28 mouse cellular contexts compared by ENCODE assay signal in the genomic region with DNA sequence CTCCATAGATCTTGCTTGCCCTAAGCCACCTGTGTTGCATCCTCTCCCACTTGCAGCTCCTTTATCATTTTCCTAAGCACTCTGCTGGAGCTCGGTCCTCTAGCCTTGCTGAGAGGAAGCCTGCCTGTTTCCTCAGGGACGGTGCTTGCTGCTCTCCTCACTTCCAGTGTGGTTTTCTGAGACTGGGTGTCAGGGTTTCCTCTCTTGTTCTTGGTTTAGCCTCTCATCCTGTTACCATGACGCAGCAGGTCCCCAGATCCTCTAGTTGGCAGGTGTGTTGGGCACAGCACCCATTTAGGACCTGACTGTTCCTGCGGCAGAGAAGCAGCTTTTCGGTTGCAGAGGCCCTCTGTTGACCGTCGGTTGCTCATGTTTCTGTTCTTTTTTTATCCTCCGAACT.
DNase-seq lines count a peak whose midpoint lies in the region; ATAC-seq and TF ChIP-seq lines count a peak whose summit lies in the region.
"Had no signal": no experiment of that assay in that cellular context is flagged by ENCODE, and none has a peak within 500 bp of the region (broad histone marks: within the 10 kb centered on the region; RNA-seq: fewer than 3 reads in every experiment).

No protein-coding gene starts in this region.

- 92% methylated on average over 8 of the region's 8 CpGs for WGBS in hindbrain, embryonic 10.5 days
- whole genome bisulfite sequencing in hindbrain, embryonic 14.5 days, result 86% methylated on average over 8 of the region's 8 CpGs
- WGBS in thymus, adult 2 months, result 8% methylated on average over 8 of the region's 8 CpGs

- H3K9me3 ChIP-seq in hindbrain, embryonic 10.5 days, result no peaks in the 10 kb centered on the region
- H3K9me3 ChIP-seq in hindbrain, embryonic 14.5 days (ENCODE audit: control insufficient read depth, low read length), result no peaks in the 10 kb centered on the region
- H3K9me3 ChIP-seq: embryonic facial prominence, embryonic 10.5 days; G1E; hindbrain, embryonic 15.5 days; midbrain, embryonic 15.5 days; neural tube, embryonic 13.5 days had no signal

- no peak overlapping the region for H3K9ac ChIP-seq in hindbrain, embryonic 14.5 days
- H3K9ac ChIP-seq: hindbrain, embryonic 15.5 days; liver, embryonic 14.5 days; lung, embryonic 14.5 days; midbrain, embryonic 15.5 days; neural tube, embryonic 13.5 days had no signal

- no peak overlapping the region for H3K4me2 ChIP-seq in hindbrain, embryonic 14.5 days (replicated peaks)
- H3K4me2 ChIP-seq: heart, embryonic 11.5 days; hindbrain, embryonic 15.5 days; lung, embryonic 14.5 days; midbrain, embryonic 15.5 days; neural tube, embryonic 13.5 days had no signal

- no peaks in the 10 kb centered on the region for H3K27me3 ChIP-seq in hindbrain, embryonic 10.5 days (ENCODE audit: insufficient read depth, poor library complexity, severe bottlenecking)
- no peaks in the 10 kb centered on the region for H3K27me3 ChIP-seq in hindbrain, embryonic 14.5 days (ENCODE audit: control insufficient read depth, insufficient read depth, low read length)
- no peaks in the 10 kb centered on the region for H3K27me3 ChIP-seq in thymus, adult 2 months (ENCODE audit: control insufficient read depth, insufficient read depth, low read length)
- H3K27me3 ChIP-seq: CH12.LX; hindbrain, embryonic 15.5 days; midbrain, embryonic 15.5 days; neural tube, embryonic 13.5 days; Patski had no signal

- no peak for ATAC-seq in hindbrain, embryonic 14.5 days (ENCODE audit: low FRiP score)
- ATAC-seq in common myeloid progenitor, adult 5-6 weeks (replicated peaks; ENCODE audit: low read depth, poor library complexity, severe bottlenecking), result peak; percentile 55
- ATAC-seq: midbrain, embryonic 15.5 days; Patski had no signal

- no peaks in the 10 kb centered on the region for H3K36me3 ChIP-seq in hindbrain, embryonic 10.5 days
- H3K36me3 ChIP-seq in hindbrain, embryonic 14.5 days (replicated peaks; ENCODE audit: control insufficient read depth, insufficient read depth), result no peaks in the 10 kb centered on the region
- no peaks in the 10 kb centered on the region for H3K36me3 ChIP-seq in thymus, adult 2 months (ENCODE audit: control insufficient read depth, insufficient read depth, low read length)
- H3K36me3 ChIP-seq: embryonic facial prominence, embryonic 10.5 days; hindbrain, embryonic 15.5 days; midbrain, embryonic 15.5 days; neural tube, embryonic 13.5 days had no signal

- TF ChIP-seq POLR2A in thymus, adult 2 months (IDR thresholded peaks at IDR 0.05; ENCODE audit: control insufficient read depth, extremely low read depth, insufficient read depth, low read length, poor library complexity), result no peak

- peaks cover 27% of the 10 kb centered on the region for H3K4me1 ChIP-seq in hindbrain, embryonic 10.5 days (replicated peaks)
- peaks cover 15% of the 10 kb centered on the region for H3K4me1 ChIP-seq in hindbrain, embryonic 14.5 days (replicated peaks; ENCODE audit: control insufficient read depth, insufficient read depth, low read length)
- peaks cover 28% of the 10 kb centered on the region for H3K4me1 ChIP-seq in thymus, adult 2 months (replicated peaks; ENCODE audit: control insufficient read depth, insufficient read depth, low read length)

- DNase-seq in hindbrain, embryonic 10.5 days (ENCODE audit: low spot score), result no peak
- DNase-seq in hindbrain, embryonic 14.5 days (ENCODE audit: low spot score), result no peak
- peak; percentile 69 for DNase-seq in thymus, adult 2 months
- peak; percentile 66 for DNase-seq in thymus, postnatal 4 days
- DNase-seq in embryo, embryonic 10.5 days (ENCODE audit: low spot score), result no peak
- DNase-seq in liver, result no peak
- DNase-seq: adrenal gland, adult 2 months; B cell, adult 2 months; cerebellum, postnatal 36 days; gastrocnemius, adult 2 months; heart, postnatal 10 days; kidney, adult 9 months; kidney, postnatal 14 days; layer of hippocampus, postnatal 36 days; lung, embryonic 14.5 days; lung, postnatal 36 days; retina, postnatal 1 day; right cerebral cortex, postnatal 25 days had no signal

- H3K27ac ChIP-seq in hindbrain, embryonic 10.5 days, result peak overlapping the region; percentile 45; the same call in 1 of the 2 replicates
- no peak overlapping the region for H3K27ac ChIP-seq in hindbrain, embryonic 14.5 days
- peak overlapping the region; percentile 48 for H3K27ac ChIP-seq in thymus, adult 2 months (ENCODE audit: control insufficient read depth, insufficient read depth, low read length)
- H3K27ac ChIP-seq: embryonic facial prominence, embryonic 10.5 days; gastrocnemius, adult 2 months; hindbrain, embryonic 15.5 days; liver, embryonic 14.5 days; midbrain, embryonic 15.5 days; neural tube, embryonic 13.5 days had no signal

- TF ChIP-seq CTCF in thymus, adult 2 months (IDR thresholded peaks at IDR 0.05; ENCODE audit: borderline replicate concordance, control insufficient read depth, extremely low read depth, insufficient read depth, low read length, poor library complexity), result no peak

- H3K4me3 ChIP-seq in hindbrain, embryonic 10.5 days, result no peak overlapping the region
- no peak overlapping the region for H3K4me3 ChIP-seq in hindbrain, embryonic 14.5 days (replicated peaks; ENCODE audit: low read length)
- H3K4me3 ChIP-seq in thymus, adult 2 months (ENCODE audit: control insufficient read depth, insufficient read depth, low read length), result no peak overlapping the region
- H3K4me3 ChIP-seq: embryonic facial prominence, embryonic 10.5 days; gastrocnemius, adult 2 months; hindbrain, embryonic 15.5 days; midbrain, embryonic 15.5 days; neural tube, embryonic 13.5 days had no signal

Comparison
In these comparisons a context has a peak if more than half of its experiments do, and no peak if none do; other contexts are left out.
1. DNase-seq: peak in thymus, adult 2 months (single experiment) and thymus, postnatal 4 days (single experiment); none in hindbrain, embryonic 10.5 days (single experiment), hindbrain, embryonic 14.5 days (single experiment), embryo, embryonic 10.5 days (single experiment) and liver (single experiment).